Comparison of ENCODE assay signal across 17 mouse cellular contexts in the genomic region with DNA sequence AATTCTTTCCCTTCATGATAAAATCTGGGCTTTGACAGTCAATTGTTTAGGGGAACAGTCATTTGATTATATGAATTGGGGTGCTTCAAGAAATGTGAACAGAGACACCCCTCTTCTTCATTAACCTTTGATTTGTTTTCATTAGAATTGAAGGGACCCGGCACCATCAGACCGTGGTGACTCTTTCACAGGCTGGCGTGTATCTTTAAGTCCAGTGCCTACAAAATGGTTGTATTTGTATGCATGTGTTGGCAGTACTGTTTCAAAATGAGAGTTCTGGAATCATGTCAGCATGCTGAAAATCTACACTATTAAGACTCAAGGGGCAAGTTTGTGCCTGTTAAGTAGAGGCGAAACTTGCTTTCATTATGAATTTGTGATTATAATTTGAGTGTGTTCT.
"Had no signal": no experiment of that assay in that cellular context is flagged by ENCODE, and none has a peak within 500 bp of the region (broad histone marks: within the 10 kb centered on the region; RNA-seq: fewer than 3 reads in every experiment).

No protein-coding gene starts in this region.

- H3K9ac ChIP-seq: neural tube, embryonic 12.5 days; neural tube, embryonic 13.5 days; neural tube, embryonic 15.5 days; stomach, embryonic 15.5 days had no signal

- H3K27ac ChIP-seq: neural tube, embryonic 12.5 days; neural tube, embryonic 13.5 days; neural tube, embryonic 15.5 days; stomach, embryonic 15.5 days; stomach, postnatal 0 days had no signal

- H3K4me1 ChIP-seq: neural tube, embryonic 12.5 days; neural tube, embryonic 13.5 days; neural tube, embryonic 15.5 days had no signal

- H3K4me3 ChIP-seq: neural tube, embryonic 12.5 days; neural tube, embryonic 13.5 days; neural tube, embryonic 15.5 days; stomach, embryonic 15.5 days had no signal

- H3K27me3 ChIP-seq: neural tube, embryonic 12.5 days; neural tube, embryonic 13.5 days; neural tube, embryonic 15.5 days; stomach, embryonic 15.5 days had no signal

- H3K9me3 ChIP-seq: neural tube, embryonic 12.5 days; neural tube, embryonic 13.5 days; neural tube, embryonic 15.5 days; stomach, embryonic 15.5 days had no signal

- DNase-seq: retina, postnatal 1 day; right cerebral cortex, adult 18-20 months; right cerebral cortex, postnatal 14 days; right cerebral cortex, postnatal 25 days; right cerebral cortex, postnatal 4 days; spleen, adult 18-20 months; thymus, adult 18-20 months; thymus, adult 2 months; thymus, postnatal 14 days; thymus, postnatal 25 days; thymus, postnatal 36 days; thymus, postnatal 4 days had no signal

- H3K4me2 ChIP-seq: neural tube, embryonic 12.5 days; neural tube, embryonic 13.5 days; neural tube, embryonic 15.5 days; stomach, embryonic 15.5 days had no signal

- H3K36me3 ChIP-seq: neural tube, embryonic 12.5 days; neural tube, embryonic 13.5 days; neural tube, embryonic 15.5 days; stomach, embryonic 15.5 days had no signal
